Mouse (Mus musculus) brain, adult 2 months (tissue): Measurements from ENCODE around the gene Olfr613.
"Not testable (repeated sequence)": the region's sequence is repeated elsewhere in the genome, so short reads cannot be mapped to it uniquely, and the experiment has no call there.

Experiments
- DNase-seq: peaks from one replicate; pipeline ENCODE4 v3.0.0; 2011; ENCODE audit warnings: low read depth, low spot score

The Olfr613 gene

GRCm38 (mm10) chr7:103547774-103548173 is at the start of gene Olfr613:
Olfr613 (plus strand) TSS chr7:103548074.
- DNase-seq: no peak

- DNase-seq: no peak
These were observed 35.9 kb upstream of the Olfr613 start, which contains the start of gene Olfr610 for GRCm38 (mm10) chr7:103512022-103512421. Olfr610 (minus strand) TSS chr7:103512122.

- DNase-seq: not testable (repeated sequence)
These were observed 27.1 kb upstream of the Olfr613 start, which contains the start of gene Olfr611 for GRCm38 (mm10) chr7:103520746-103521145. Olfr611 (minus strand) TSS chr7:103520846.

- DNase-seq: not testable (repeated sequence)
These were observed 5.3 kb upstream of the Olfr613 start, which contains the start of gene Olfr612 for GRCm38 (mm10) chr7:103542617-103543016. Olfr612 (minus strand) TSS chr7:103542717.

- no peak for DNase-seq
These were observed 7.9 kb downstream of the Olfr613 start, which contains the start of gene Olfr615 for GRCm38 (mm10) chr7:103555779-103556178. Olfr615 (plus strand) TSS chr7:103556079.

- DNase-seq: no peak
These were observed 21.2 kb downstream of the Olfr613 start, which contains the start of gene Olfr616 for GRCm38 (mm10) chr7:103569043-103569442. Olfr616 (minus strand) TSS chr7:103569143.

GRCm38 (mm10) chr7:103572761-103573160 is 24.9 kb downstream of the Olfr613 start, which contains the start of gene Olfr617:
Olfr617 (plus strand) TSS chr7:103573061.
- DNase-seq: no peak

- no peak for DNase-seq
These were observed 41.9 kb downstream of the Olfr613 start, which contains the start of gene Olfr618 for GRCm38 (mm10) chr7:103589803-103590202. Olfr618 (plus strand) TSS chr7:103590103.

- no peak for DNase-seq
These were observed 52.4 kb downstream of the Olfr613 start, which contains the start of gene Olfr619 for GRCm38 (mm10) chr7:103600275-103600674. Olfr619 (plus strand) TSS chr7:103600575.
